Mouse (Mus musculus) telencephalon, adult 2 months (tissue): ENCODE data around the gene Flrt1.

Experiments used
- DNase-seq: peaks from one replicate; pipeline ENCODE4 v3.0.0-alpha.2; 2011; ENCODE audit warnings: low read depth, low spot score

The Flrt1 gene

GRCm38 (mm10) chr19:7130317-7130716, 24.8 kb upstream of the Flrt1 start:
- no peak for DNase-seq

GRCm38 (mm10) chr19:7128551-7129475, 23.3 kb upstream of the Flrt1 start:
- DNase-seq: no peak

GRCm38 (mm10) chr19:7126933-7127332, 21.4 kb upstream of the Flrt1 start:
- no peak for DNase-seq

DNA sequence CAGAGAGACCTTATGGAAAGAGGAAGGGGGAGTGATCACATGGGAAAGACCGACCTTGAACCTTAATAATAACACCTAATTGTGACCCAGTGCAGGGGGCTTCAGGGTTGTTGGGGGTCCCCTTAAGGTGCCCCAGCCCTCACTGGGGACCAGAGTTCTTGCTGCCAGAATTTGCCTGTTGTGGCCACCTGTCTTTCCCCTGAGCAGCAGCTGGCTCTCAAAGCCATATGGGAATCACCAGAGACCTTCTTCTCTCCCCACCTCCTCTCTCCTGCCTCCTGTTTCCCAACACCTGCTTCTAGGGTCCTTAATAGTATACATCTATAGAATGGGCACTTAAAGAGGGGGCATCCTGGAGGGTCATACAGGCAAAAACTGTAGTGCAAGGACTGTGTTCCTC, 20.7 kb upstream of the Flrt1 start:
- no peak for DNase-seq

GRCm38 (mm10) chr19:7125526-7126156, 20.1 kb upstream of the Flrt1 start:
- DNase-seq: no peak

DNA sequence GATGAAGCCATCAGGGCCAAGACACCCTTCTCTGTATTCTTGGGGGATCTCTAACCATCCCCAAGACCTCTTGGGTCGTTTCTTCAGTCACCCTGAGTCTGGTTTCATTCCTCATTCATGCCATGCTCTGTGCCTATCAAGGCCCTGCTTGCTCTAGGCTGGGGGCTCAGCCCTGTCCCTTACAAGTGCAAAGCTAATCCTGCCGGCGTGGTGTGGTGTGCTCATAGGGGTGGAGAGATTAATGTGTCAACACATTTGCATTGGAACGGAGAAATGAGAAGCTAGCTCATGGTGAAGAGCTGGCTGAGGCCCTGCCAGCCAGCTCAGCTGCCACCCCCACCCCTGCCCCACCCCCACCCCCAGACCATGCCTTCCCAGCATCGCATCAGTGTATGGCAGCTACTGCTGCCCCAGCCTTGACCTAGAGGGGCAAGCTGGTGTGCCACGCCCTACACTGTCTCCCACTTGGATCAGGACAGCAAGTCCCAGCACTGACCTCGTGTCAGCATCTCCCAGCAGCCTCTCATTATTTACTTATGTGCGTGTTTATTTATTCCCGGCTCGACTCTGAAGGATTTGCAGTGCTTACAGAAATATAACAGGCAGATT, 17.3 kb upstream of the Flrt1 start:
- DNase-seq: no peak

- DNase-seq: no peak
Observed at GRCm38 (mm10) chr19:7122277-7122676, 16.7 kb upstream of the Flrt1 start.

DNA sequence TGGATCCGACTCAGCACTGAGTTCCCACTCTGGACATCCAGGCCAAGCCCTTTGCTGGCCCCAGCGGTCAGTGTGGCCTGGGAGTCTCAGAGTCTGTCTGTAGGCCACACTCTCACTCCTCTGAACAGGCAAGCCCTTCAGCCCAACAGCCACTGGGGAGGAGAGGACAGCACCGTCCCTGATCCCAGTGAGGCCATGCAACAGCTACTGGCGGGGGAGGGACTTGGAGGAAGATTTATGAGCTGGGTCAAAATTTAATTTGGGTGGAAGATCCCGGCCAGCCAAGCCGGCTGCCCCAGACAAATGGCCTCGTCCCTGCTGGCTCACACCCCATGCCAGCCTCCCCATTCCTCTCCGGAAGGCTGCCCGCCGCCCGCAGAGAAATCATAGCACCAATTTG, 15.7 kb upstream of the Flrt1 start:
- DNase-seq: no peak

DNA sequence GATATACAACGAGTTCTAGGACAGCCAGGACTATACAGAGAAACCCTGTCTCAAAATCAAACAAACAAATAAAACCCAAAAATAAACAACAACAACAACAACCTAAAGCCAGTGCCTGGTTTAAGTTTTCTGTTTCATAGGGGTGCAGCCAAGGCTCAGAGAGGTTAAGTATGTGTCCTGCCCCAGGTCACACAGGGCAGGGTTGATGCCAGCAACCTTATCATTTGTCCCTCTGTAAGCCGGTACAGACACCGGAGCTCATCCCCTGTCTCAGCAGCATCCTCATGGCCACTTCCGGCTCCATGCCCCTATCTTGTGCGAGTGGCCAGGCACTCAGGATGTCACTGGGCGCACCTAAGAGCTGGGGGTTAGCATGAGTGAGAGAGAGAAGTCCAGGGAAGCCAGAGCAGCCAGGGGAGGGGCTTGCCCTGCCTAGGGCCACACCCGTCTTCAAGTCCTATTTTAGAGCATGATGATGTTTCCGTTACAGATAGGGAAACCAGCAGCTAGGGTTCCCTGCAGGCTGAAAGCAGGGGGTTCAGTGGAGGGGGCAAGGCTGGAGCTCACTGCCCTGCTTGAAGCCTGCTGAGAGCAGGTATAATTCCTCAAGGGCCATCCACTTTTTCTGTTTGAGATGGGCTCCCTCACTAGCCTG, 12.3 kb upstream of the Flrt1 start:
- no peak for DNase-seq

GRCm38 (mm10) chr19:7117141-7117540, 11.6 kb upstream of the Flrt1 start:
- DNase-seq: no peak

- no peak for DNase-seq
Observed at GRCm38 (mm10) chr19:7116038-7116731, 10.7 kb upstream of the Flrt1 start.

DNA sequence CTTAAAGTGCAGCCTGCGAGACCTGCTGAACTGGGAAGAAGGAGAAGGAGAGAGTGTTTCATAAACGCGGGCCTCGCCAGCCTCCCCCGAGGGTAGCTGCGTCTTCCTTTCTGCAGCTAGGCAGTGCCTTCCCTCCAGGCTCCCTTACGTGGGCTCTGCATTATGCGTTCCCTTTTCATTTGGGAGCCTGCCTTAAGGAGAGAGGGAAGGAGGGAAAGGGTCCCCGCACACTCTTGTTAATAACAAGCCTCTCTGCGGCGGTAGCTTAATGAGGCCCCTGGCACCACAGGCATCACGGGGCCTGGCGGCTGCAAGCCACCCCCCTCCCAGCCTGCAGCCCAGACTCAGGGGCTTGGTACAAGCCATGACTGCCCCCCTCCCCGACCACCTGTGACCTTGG, 8.0 kb upstream of the Flrt1 start:
- DNase-seq: no peak

DNA sequence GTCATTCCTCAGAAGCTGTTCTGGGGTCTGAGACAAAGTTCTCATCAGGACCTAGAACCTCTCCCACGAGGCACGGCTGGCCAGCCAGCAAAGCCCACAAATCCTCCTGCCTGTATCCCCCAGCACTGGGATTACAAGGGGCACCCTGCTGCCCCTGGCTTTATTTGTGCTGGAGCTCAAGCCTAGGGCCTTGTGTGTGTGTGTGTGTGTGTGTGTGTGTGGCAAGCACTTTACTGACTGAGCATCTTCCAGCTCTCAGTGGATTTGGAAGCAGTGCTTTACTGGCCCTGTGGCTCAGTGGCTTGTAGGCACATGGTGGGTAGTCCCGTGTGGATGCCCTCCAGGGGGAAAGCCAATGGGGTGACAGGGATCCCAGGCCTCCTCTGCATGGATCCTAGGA, 7.1 kb upstream of the Flrt1 start:
- no peak for DNase-seq

DNA sequence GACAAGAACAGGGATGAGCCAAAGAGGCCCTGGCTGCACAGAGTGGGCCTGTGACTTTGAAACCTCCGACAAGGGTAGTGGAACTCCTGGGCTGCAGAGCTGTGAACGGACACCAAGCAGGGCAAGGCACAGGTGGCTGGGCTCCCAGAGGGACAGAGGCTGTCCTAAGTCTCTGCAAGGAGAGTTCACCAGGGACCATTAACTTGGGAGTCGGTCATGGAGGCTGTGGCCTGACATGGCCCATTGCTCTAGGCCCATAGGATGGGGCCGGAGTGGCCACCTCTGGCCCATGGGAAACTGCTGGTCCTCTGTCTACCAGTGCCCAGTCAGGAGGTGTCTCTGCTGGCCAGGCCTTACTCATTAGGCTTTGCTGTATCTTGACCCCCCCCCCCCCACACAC, 6.2 kb upstream of the Flrt1 start:
- DNase-seq: no peak

- DNase-seq: no peak
Observed at GRCm38 (mm10) chr19:7111309-7111708, 5.8 kb upstream of the Flrt1 start.

GRCm38 (mm10) chr19:7110875-7111274, 5.3 kb upstream of the Flrt1 start:
- no peak for DNase-seq

GRCm38 (mm10) chr19:7110097-7110496, 4.6 kb upstream of the Flrt1 start:
- no peak for DNase-seq

GRCm38 (mm10) chr19:7108114-7108905, 2.8 kb upstream of the Flrt1 start:
- DNase-seq: no peak

DNA sequence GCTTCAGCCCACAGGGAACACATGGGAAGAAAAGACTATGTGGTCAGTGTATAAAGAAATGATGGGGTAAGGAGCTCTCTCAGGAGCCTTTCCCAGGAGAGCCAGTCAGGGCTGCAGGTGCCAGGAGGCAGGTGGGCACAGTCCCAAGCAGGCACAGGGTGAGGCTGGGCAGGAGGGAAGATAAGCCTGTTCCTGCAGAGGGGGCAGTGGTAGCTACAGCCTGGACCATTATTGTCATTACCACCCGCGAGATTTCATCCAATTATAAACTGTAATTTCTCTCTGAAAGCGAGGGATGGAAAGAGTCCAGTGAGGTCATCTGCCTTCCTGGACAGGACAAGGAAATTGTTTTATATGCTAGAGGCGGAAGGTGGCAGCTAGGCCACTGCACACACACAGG, 1.6 kb upstream of the Flrt1 start:
- no peak for DNase-seq

GRCm38 (mm10) chr19:7106566-7106965, 1.0 kb upstream of the Flrt1 start:
- no peak for DNase-seq

DNA sequence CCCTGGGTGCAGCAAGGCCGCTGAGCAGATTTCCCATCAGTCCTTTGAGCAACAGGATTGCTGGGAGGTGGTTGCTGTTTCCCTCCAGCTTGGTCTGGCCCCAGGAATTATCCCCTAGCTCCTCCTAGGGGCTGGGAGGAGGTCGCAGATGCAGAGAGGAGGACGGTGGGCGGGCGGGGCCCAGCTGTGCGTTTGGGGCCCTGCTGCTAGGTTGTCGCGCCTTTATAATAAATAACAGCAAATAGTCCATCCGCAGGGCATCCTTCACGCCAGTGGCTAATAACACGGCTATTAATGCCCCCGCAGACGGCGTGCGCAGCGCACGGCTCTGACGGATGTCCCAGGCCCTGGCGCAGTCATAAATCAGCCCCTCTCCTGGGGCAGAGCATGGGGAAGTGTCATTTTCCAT, 1.5 kb downstream of the Flrt1 start:
- no peak for DNase-seq
